Mouse (Mus musculus): ENCODE measurements around the gene Tenm2. TPM values are rescaled to one million over a fixed set of nuclear protein-coding genes. Genes with fewer than 3 reads are reported as not detected.

The Tenm2 gene
- polyA plus RNA-seq, 1 experiment from 2014 or later = 3.2 TPM

GRCm38 (mm10) chr11:36727800-36728199 is 508.0 kb downstream of the Tenm2 start:
- H3K27ac ChIP-seq (ENCODE audit: low read depth, low read length) = no peak overlapping the region
- DNase-seq (ENCODE audit: low spot score) = no peak
- H3K36me3 ChIP-seq (ENCODE audit: control insufficient read depth, insufficient read depth, low read length) = no peaks in the 10 kb centered on the region
- WGBS = 82% methylated on average over 3 of the region's 3 CpGs
- H3K27me3 ChIP-seq (ENCODE audit: control insufficient read depth, insufficient read depth, low read length) = no peaks in the 10 kb centered on the region
- no peak overlapping the region for H3K4me2 ChIP-seq (ENCODE audit: low read depth)
- no peak for ATAC-seq (ENCODE audit: insufficient read depth, low FRiP score, low TSS enrichment)
- no peak overlapping the region for H3K9ac ChIP-seq (ENCODE audit: low read length)
- H3K9me3 ChIP-seq (ENCODE audit: control insufficient read depth, low read length) = no peaks in the 10 kb centered on the region
- no peaks in the 10 kb centered on the region for H3K4me1 ChIP-seq (ENCODE audit: control insufficient read depth, insufficient read depth, low read length)
- no peak overlapping the region for H3K4me3 ChIP-seq (ENCODE audit: low read depth, low read length)

DNA sequence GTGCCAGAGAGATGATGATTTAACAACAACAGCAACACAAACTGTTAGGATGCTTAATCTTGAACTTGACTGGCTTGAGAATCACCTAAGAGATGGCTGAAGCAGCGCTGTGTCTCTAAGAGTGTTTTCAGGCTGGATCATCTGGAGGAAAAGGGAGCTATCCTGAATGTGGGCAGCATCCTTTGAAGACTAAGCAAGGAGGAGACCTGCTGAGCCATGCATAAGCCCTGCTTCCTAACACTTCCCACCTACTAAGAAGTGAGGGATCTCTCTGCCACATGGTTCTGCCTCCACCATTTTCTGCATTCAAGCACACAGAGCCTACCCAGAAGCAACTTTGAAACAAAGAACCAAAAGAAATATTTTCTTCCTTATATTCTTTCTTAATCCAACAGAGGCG is 532.9 kb downstream of the Tenm2 start:
- no peak overlapping the region for H3K27ac ChIP-seq (ENCODE audit: low read depth, low read length)
- H3K27me3 ChIP-seq (ENCODE audit: control insufficient read depth, insufficient read depth, low read length) = no peaks in the 10 kb centered on the region
- H3K4me1 ChIP-seq (ENCODE audit: control insufficient read depth, insufficient read depth, low read length) = no peaks in the 10 kb centered on the region; the same call in 1 of the 2 replicates
- H3K9ac ChIP-seq (ENCODE audit: low read length) = no peak overlapping the region
- no peak for ATAC-seq (ENCODE audit: insufficient read depth, low FRiP score, low TSS enrichment)
- H3K4me3 ChIP-seq (ENCODE audit: low read depth, low read length) = no peak overlapping the region
- H3K36me3 ChIP-seq (ENCODE audit: control insufficient read depth, insufficient read depth, low read length) = no peaks in the 10 kb centered on the region
- 85% methylated on average over 2 of the region's 2 CpGs for WGBS
- DNase-seq (ENCODE audit: low spot score) = no peak
- no peaks in the 10 kb centered on the region for H3K9me3 ChIP-seq (ENCODE audit: control insufficient read depth, low read length)
- no peak overlapping the region for H3K4me2 ChIP-seq (ENCODE audit: low read depth)

- Histone ChIP-seq H3K9ac (ENCODE audit: low read length) (no peak overlapping the region), H3K4me2 (ENCODE audit: low read depth) (no peak overlapping the region), H3K4me1 (ENCODE audit: control insufficient read depth, insufficient read depth, low read length) (peaks cover 2% of the 10 kb centered on the region), H3K4me3 (ENCODE audit: low read depth, low read length) (no peak overlapping the region), H3K27me3 (ENCODE audit: control insufficient read depth, insufficient read depth, low read length) (no peaks in the 10 kb centered on the region), H3K36me3 (ENCODE audit: control insufficient read depth, insufficient read depth, low read length) (no peaks in the 10 kb centered on the region), H3K27ac (ENCODE audit: low read depth, low read length) (no peak overlapping the region), H3K9me3 (ENCODE audit: control insufficient read depth, low read length) (no peaks in the 10 kb centered on the region)
- ATAC-seq (ENCODE audit: insufficient read depth, low FRiP score, low TSS enrichment) = no peak
- DNase-seq (ENCODE audit: low spot score) = no peak
- WGBS = 75% methylated on average over 3 of the region's 3 CpGs
These were observed 534.8 kb downstream of the Tenm2 start for GRCm38 (mm10) chr11:36700951-36701350.

DNA sequence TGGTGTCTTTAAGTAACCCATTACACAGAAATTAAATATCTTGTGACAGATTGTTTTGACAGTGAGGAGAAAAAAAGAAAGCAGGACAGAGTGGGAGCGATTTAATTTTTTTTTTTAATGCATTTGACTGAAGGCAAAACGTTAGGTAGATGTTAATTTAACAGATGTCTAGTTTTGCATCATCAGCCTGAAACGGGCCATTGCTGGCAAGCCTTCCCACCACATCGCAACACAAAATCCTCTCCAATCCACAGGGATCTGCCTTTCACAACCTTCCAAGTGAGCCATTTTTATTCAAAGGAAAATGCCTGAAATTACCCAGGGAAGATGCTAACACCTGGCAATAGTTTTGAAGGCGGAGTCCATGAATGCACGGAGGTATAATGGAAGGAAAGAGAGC is 535.6 kb downstream of the Tenm2 start:
- Histone ChIP-seq H3K27me3 (ENCODE audit: control insufficient read depth, insufficient read depth, low read length) (no peaks in the 10 kb centered on the region), H3K4me1 (ENCODE audit: control insufficient read depth, insufficient read depth, low read length) (peaks cover 2% of the 10 kb centered on the region), H3K9ac (ENCODE audit: low read length) (no peak overlapping the region), H3K27ac (ENCODE audit: low read depth, low read length) (no peak overlapping the region), H3K9me3 (ENCODE audit: control insufficient read depth, low read length) (no peaks in the 10 kb centered on the region), H3K4me2 (ENCODE audit: low read depth) (no peak overlapping the region), H3K36me3 (ENCODE audit: control insufficient read depth, insufficient read depth, low read length) (no peaks in the 10 kb centered on the region), H3K4me3 (ENCODE audit: low read depth, low read length) (no peak overlapping the region)
- 87% methylated on average over 6 of the region's 6 CpGs for WGBS
- DNase-seq (ENCODE audit: low spot score) (no peak), ATAC-seq (ENCODE audit: insufficient read depth, low FRiP score, low TSS enrichment) (no peak)

- Histone ChIP-seq H3K9me3 (ENCODE audit: control insufficient read depth, low read length) (no peaks in the 10 kb centered on the region), H3K9ac (ENCODE audit: low read length) (no peak overlapping the region), H3K4me2 (ENCODE audit: low read depth) (no peak overlapping the region), H3K4me3 (ENCODE audit: low read depth, low read length) (no peak overlapping the region), H3K27me3 (ENCODE audit: control insufficient read depth, insufficient read depth, low read length) (no peaks in the 10 kb centered on the region), H3K27ac (ENCODE audit: low read depth, low read length) (no peak overlapping the region), H3K4me1 (ENCODE audit: control insufficient read depth, insufficient read depth, low read length) (peaks cover 2% of the 10 kb centered on the region), H3K36me3 (ENCODE audit: control insufficient read depth, insufficient read depth, low read length) (no peaks in the 10 kb centered on the region)
- 50% methylated on average over 7 of the region's 7 CpGs for WGBS
- 0 out of 2 replicates have a peak, but pooled peaks have one; percentile 1 for ATAC-seq (ENCODE audit: insufficient read depth, low FRiP score, low TSS enrichment)
- no peak for DNase-seq (ENCODE audit: low spot score)
These were observed 537.5 kb downstream of the Tenm2 start for GRCm38 (mm10) chr11:36698268-36698667.

- DNase-seq (ENCODE audit: low spot score) (no peak), ATAC-seq (ENCODE audit: insufficient read depth, low FRiP score, low TSS enrichment) (no peak; the same call in 1 of the 2 replicates)
- H3K4me3 ChIP-seq (ENCODE audit: low read depth, low read length) = no peak overlapping the region
- H3K9me3 ChIP-seq (ENCODE audit: control insufficient read depth, low read length) = no peaks in the 10 kb centered on the region
- H3K27me3 ChIP-seq (ENCODE audit: control insufficient read depth, insufficient read depth, low read length) = no peaks in the 10 kb centered on the region
- peak overlapping the region; percentile 75 for H3K27ac ChIP-seq (ENCODE audit: low read depth, low read length)
- H3K9ac ChIP-seq (ENCODE audit: low read length) = no peak overlapping the region
- no peaks in the 10 kb centered on the region for H3K36me3 ChIP-seq (ENCODE audit: control insufficient read depth, insufficient read depth, low read length)
- WGBS = 80% methylated on average over 8 of the region's 8 CpGs
- H3K4me1 ChIP-seq (ENCODE audit: control insufficient read depth, insufficient read depth, low read length) = peaks cover 2% of the 10 kb centered on the region
- H3K4me2 ChIP-seq (ENCODE audit: low read depth) = no peak overlapping the region
These were observed 537.9 kb downstream of the Tenm2 start for GRCm38 (mm10) chr11:36697816-36698215.

DNA sequence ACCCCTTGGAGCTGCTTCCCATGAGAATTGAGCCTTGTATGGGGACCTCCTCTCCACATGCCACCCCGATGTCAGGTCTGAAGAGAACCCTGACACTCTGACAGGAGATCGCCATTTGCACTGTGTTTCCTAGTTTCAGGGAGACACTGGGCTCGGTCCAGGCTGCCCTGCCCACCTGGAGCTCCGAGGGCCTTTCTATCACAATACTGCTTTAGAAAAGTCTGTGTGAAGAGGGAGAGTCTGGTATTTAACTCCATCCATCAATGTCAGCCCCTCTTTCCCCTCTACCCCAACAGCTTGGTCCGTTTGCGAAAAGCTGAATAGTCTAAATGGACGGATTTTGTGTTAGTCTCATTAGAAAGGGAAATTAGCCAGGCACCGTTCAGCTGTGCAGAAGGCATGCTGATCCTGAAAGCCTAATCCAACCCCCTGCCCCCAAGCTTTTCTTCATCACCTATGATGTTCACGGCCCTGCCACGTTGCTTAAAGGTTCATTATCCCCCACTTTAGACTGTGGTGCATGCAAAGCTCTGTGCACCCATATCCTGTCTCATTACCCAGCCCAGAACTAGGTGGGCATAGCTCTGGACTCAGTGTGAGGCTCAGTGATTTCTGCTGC is 538.6 kb downstream of the Tenm2 start:
- Histone ChIP-seq H3K4me2 (ENCODE audit: low read depth) (peak overlapping the region; percentile 27; the same call in 1 of the 2 replicates), H3K27ac (ENCODE audit: low read depth, low read length) (peak overlapping the region; percentile 78), H3K9ac (ENCODE audit: low read length) (no peak overlapping the region), H3K4me3 (ENCODE audit: low read depth, low read length) (no peak overlapping the region), H3K9me3 (ENCODE audit: control insufficient read depth, low read length) (no peaks in the 10 kb centered on the region), H3K36me3 (ENCODE audit: control insufficient read depth, insufficient read depth, low read length) (no peaks in the 10 kb centered on the region), H3K4me1 (ENCODE audit: control insufficient read depth, insufficient read depth, low read length) (peaks cover 2% of the 10 kb centered on the region), H3K27me3 (ENCODE audit: control insufficient read depth, insufficient read depth, low read length) (no peaks in the 10 kb centered on the region)
- ATAC-seq (ENCODE audit: insufficient read depth, low FRiP score, low TSS enrichment) (peak; percentile 87), DNase-seq (ENCODE audit: low spot score) (peak; percentile 72)
- 16% methylated on average over 10 of the region's 10 CpGs for WGBS

- Histone ChIP-seq H3K4me1 (ENCODE audit: control insufficient read depth, insufficient read depth, low read length) (peaks cover 2% of the 10 kb centered on the region), H3K4me3 (ENCODE audit: low read depth, low read length) (no peak overlapping the region), H3K36me3 (ENCODE audit: control insufficient read depth, insufficient read depth, low read length) (no peaks in the 10 kb centered on the region), H3K4me2 (ENCODE audit: low read depth) (no peak overlapping the region), H3K27ac (ENCODE audit: low read depth, low read length) (no peak overlapping the region), H3K27me3 (ENCODE audit: control insufficient read depth, insufficient read depth, low read length) (no peaks in the 10 kb centered on the region), H3K9me3 (ENCODE audit: control insufficient read depth, low read length) (no peaks in the 10 kb centered on the region), H3K9ac (ENCODE audit: low read length) (no peak overlapping the region)
- no peak for DNase-seq (ENCODE audit: low spot score)
- no peak for ATAC-seq (ENCODE audit: insufficient read depth, low FRiP score, low TSS enrichment)
- 77% methylated on average over 8 of the region's 8 CpGs for whole genome bisulfite sequencing
These were observed 541.0 kb downstream of the Tenm2 start for GRCm38 (mm10) chr11:36694810-36695209.

DNA sequence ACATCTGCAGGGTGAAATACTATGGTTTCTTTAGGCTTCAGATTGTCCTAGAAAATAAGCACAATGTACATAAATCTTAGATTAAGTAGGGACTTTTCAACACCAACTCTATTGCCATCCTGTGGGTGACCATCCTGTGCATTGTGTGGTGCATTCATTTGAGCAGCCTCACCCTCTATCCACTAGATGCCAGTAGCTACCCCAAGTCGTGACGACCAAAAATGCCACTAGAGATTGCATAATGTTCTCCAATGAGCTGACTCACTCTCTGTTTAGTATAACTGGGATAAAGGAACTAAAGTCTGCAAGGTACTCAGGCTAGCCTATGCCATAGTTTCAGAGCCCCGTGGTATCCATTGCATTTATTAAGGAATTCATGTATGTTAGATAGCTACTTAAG is 543.1 kb downstream of the Tenm2 start:
- Histone ChIP-seq H3K9ac (ENCODE audit: low read length) (no peak overlapping the region), H3K4me3 (ENCODE audit: low read depth, low read length) (no peak overlapping the region), H3K9me3 (ENCODE audit: control insufficient read depth, low read length) (no peaks in the 10 kb centered on the region), H3K27me3 (ENCODE audit: control insufficient read depth, insufficient read depth, low read length) (no peaks in the 10 kb centered on the region), H3K27ac (ENCODE audit: low read depth, low read length) (no peak overlapping the region), H3K4me1 (ENCODE audit: control insufficient read depth, insufficient read depth, low read length) (peaks cover 2% of the 10 kb centered on the region; the same call in 1 of the 2 replicates), H3K4me2 (ENCODE audit: low read depth) (no peak overlapping the region), H3K36me3 (ENCODE audit: control insufficient read depth, insufficient read depth, low read length) (no peaks in the 10 kb centered on the region)
- ATAC-seq (ENCODE audit: insufficient read depth, low FRiP score, low TSS enrichment) (no peak), DNase-seq (ENCODE audit: low spot score) (no peak)
- whole genome bisulfite sequencing = 81% methylated on average over 3 of the region's 3 CpGs
